Mouse (Mus musculus) ES-E14 (cell line): ENCODE measurements around the gene Hist1h3a.

Source experiments
- HCFC1 ChIP-seq: IDR thresholded peaks from 2 replicates; pipeline ENCODE4 v1.6.1; 2012; ENCODE audit warnings: low read length, inconsistent platforms, borderline replicate concordance; ENCODE audit not compliant: insufficient read depth
- MAFK ChIP-seq: IDR thresholded peaks from 2 replicates; pipeline ENCODE4 v1.6.1; 2014; ENCODE audit warnings: mild to moderate bottlenecking, low read depth, low read length, inconsistent platforms; ENCODE audit not compliant: insufficient read depth
- ZC3H11A ChIP-seq: IDR thresholded peaks from 2 replicates; pipeline ENCODE4 v1.6.1; 2012; ENCODE audit warnings: low read depth, mild to moderate bottlenecking, inconsistent platforms, low read length, borderline replicate concordance

GRCm38 (mm10) chr13:23730479-23730878 is 31.7 kb downstream of the Hist1h3a start:
- TF ChIP-seq MAFK (no peak), ZC3H11A (no peak), HCFC1 (no peak)
